Mouse (Mus musculus) bone marrow, adult 2 months (tissue): ENCODE measurements around the gene Herc3.

ENCODE experiments used
- CTCF ChIP-seq: fragments of 200-500 bp; IDR thresholded peaks from 2 replicates; pipeline ENCODE4 v1.5.1; 2011; ENCODE audit warnings: low read length, control low read depth; ENCODE audit not compliant: control insufficient read depth, insufficient read depth
- POLR2A ChIP-seq: fragments of 200-500 bp; IDR thresholded peaks from 2 replicates; pipeline ENCODE4 v1.6.1; 2011; ENCODE audit warnings: low read depth, mild to moderate bottlenecking, control low read depth, low read length, borderline replicate concordance; ENCODE audit not compliant: control insufficient read depth

DNA sequence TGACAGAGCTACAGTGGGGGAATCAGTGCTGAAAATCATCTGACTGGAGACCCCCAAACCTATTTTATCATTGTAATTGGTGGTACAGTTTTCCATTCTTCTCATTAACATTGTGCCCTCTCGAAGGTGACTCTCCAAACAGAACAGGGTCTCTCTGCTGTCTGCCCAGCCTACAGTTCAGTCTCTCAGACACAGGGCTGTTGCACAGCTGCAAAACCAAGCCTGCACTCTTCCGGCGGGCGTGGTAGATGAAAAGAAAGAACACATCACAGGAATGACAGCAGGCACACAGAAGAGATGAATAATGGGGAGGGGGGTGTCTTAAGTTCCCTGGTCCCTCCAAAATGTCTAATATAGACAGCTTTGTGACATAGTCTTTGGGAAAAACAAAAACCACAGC is 102.9 kb downstream of the Herc3 start:
- TF ChIP-seq CTCF: no peak
- TF ChIP-seq POLR2A: no peak
